Mouse (Mus musculus) spleen, adult 2 months (tissue): Measurements from ENCODE around the gene Gm29776. TPM values are rescaled to one million over a fixed set of nuclear protein-coding genes. Genes with fewer than 3 reads are reported as not detected.

Source experiments
- DNase-seq, 2 experiments: peaks; one replicate each; pipeline versions ENCODE4 v3.0.0 to v3.0.0-alpha.2; 2012 to 2021; ENCODE audit warnings: low spot score in 2 of 2, low read depth in 1 of 2
- H3K27ac ChIP-seq: fragments of 200-500 bp; 2 replicates; pipeline ENCODE4 v1.5.1; 2012; ENCODE audit warnings: low read length, inconsistent platforms; ENCODE audit not compliant: insufficient read depth
- H3K27me3 ChIP-seq: fragments of 200-500 bp; 2 replicates; pipeline ENCODE4 v1.6.1; 2012; ENCODE audit warnings: mild to moderate bottlenecking, moderate library complexity, low read length, inconsistent platforms; ENCODE audit not compliant: control insufficient read depth, insufficient read depth
- H3K36me3 ChIP-seq: fragments of 200-500 bp; 2 replicates; pipeline ENCODE4 v1.6.1; 2012; ENCODE audit warnings: mild to moderate bottlenecking, low read length, inconsistent platforms; ENCODE audit not compliant: control insufficient read depth, insufficient read depth
- H3K4me1 ChIP-seq: fragments of 200-500 bp; 2 replicates; pipeline ENCODE4 v1.6.1; 2011; ENCODE audit warnings: inconsistent platforms; ENCODE audit not compliant: control insufficient read depth, insufficient read depth, insufficient read length
- H3K4me3 ChIP-seq: fragments of 200-500 bp; 2 replicates; pipeline ENCODE4 v1.5.1; 2011; ENCODE audit warnings: mild to moderate bottlenecking, inconsistent platforms; ENCODE audit not compliant: insufficient read depth, insufficient read length; ENCODE audit errors: extremely low read depth
- CTCF ChIP-seq: fragments of 200-500 bp; IDR thresholded peaks from 2 replicates; pipeline ENCODE4 v1.5.1; 2011; ENCODE audit warnings: mild to moderate bottlenecking, inconsistent platforms; ENCODE audit not compliant: insufficient read depth, insufficient read length, insufficient replicate concordance; ENCODE audit errors: extremely low read depth
- POLR2A ChIP-seq: fragments of 200-500 bp; IDR thresholded peaks from 2 replicates; pipeline ENCODE4 v1.6.1; 2011; ENCODE audit warnings: low read depth, low read length, inconsistent platforms
- WGBS: fragments of 180-500 bp; shearing (Covaris S2); methylation state at CpG from one replicate; pipeline ENCODE4 v1.1.7; 2018; 5-methylcytosine and 5-hydroxymethylcytosine counted together
- polyA plus RNA-seq: library from polyadenylated mRNA; depleted of rRNA; stranded (reverse); fragments of >200 nt; gene quantifications from 2 replicates; pipeline ENCODE4 v1.2.3, GENCODE M21; 2012

The Gm29776 gene
- polyA plus RNA-seq, 1 experiment = 0.04 TPM

DNA sequence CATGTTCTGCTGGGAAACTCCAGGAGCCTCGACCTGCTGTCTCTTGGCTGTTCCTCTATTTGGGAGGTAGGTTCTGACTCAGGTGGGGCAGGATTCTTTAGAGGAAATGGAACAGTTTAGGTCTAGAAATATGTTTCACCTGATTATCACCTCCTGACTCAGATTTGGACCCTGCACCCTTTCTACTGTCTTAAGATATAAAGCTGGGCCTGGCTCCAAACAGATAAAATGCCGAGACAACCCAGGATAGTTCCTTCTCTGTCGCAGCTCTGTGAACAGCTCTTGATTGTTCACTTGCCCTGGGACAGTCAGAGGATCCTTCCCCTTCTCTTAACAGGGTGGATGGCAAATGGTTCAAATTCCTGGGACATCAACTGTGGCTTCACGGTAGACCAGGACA, 36.6 kb upstream of the Gm29776 start:
- DNase-seq = no peak
- no peak overlapping the region for H3K27ac ChIP-seq
- no peak overlapping the region for H3K4me3 ChIP-seq
- H3K4me1 ChIP-seq = no peaks in the 10 kb centered on the region
- WGBS = 68% methylated on average over 4 of the region's 4 CpGs
- H3K27me3 ChIP-seq = no peaks in the 10 kb centered on the region
- H3K36me3 ChIP-seq = no peaks in the 10 kb centered on the region
- TF ChIP-seq POLR2A = no peak
- TF ChIP-seq CTCF = no peak

DNA sequence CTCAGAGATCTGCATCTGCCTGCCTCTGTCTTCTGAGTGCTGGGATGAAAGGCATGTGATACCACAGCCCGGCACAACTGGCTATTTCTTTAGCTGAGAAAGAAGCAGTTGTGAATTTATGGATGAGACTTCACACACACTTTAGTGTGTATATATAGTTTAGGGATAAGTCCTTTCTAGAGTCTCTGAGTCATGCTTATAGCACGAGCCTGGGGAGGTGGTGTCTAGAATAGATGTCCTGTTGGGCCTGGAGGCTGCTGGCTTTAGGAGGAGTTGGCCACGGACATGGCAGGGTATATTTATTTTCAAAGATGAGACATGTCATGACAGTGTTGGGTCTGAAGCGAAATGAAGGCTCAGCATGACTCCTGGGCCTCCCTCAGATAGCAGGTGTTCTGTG, 35.4 kb upstream of the Gm29776 start:
- Histone ChIP-seq H3K36me3 (no peaks in the 10 kb centered on the region), H3K27me3 (no peaks in the 10 kb centered on the region), H3K27ac (no peak overlapping the region), H3K4me1 (no peaks in the 10 kb centered on the region), H3K4me3 (no peak overlapping the region)
- no peak for DNase-seq
- TF ChIP-seq POLR2A (no peak), CTCF (no peak)
- 83% methylated on average over 4 of the region's 4 CpGs for WGBS

DNA sequence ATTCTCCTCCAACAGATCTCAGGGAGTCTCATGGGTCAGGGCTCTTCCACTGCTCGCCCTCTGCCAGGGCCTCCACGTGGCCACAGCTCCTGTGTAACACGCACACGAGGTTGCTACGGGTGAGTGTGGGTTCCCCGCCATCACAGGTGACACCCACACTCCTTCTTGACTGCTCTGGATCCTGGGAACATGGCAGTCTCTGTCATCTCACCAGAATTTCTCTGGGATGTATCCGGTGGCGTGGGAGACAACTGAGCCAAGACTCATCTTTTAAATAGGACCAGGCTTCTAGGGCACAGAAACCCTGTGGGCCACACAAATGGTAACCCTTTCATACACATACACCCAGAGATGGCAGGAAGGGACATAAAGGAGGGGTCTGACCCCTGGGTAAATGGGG, 33.6 kb upstream of the Gm29776 start:
- Histone ChIP-seq H3K36me3 (no peaks in the 10 kb centered on the region), H3K27me3 (no peaks in the 10 kb centered on the region), H3K4me1 (no peaks in the 10 kb centered on the region), H3K4me3 (no peak overlapping the region), H3K27ac (no peak overlapping the region)
- WGBS = 89% methylated on average over 8 of the region's 8 CpGs
- TF ChIP-seq POLR2A (no peak), CTCF (no peak)
- no peak for DNase-seq

DNA sequence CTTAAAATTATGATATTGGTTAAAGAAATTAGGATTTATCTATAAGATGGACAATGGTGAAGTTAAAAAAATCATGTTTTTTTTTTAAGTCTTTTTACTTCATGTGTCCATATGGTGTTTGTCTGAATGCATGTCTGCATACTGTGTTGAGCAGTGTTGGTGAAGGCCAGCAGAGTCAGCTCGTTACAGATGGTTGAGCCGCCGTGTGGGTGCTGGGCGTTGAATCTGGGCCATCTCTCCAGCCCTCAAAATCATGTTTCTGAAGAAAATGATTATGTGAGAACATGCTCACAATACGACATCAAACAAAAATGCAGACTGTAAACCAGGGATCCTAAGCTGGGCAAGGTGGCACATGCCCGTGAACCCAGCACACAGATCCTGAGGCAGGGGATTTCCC, 31.7 kb upstream of the Gm29776 start:
- no peak for DNase-seq
- Histone ChIP-seq H3K27me3 (no peaks in the 10 kb centered on the region), H3K4me1 (no peaks in the 10 kb centered on the region), H3K36me3 (no peaks in the 10 kb centered on the region), H3K27ac (no peak overlapping the region), H3K4me3 (no peak overlapping the region)
- 91% methylated on average over 6 of the region's 6 CpGs for WGBS
- TF ChIP-seq CTCF (no peak), POLR2A (no peak)

- Histone ChIP-seq H3K4me3 (no peak overlapping the region), H3K27me3 (no peaks in the 10 kb centered on the region), H3K4me1 (no peaks in the 10 kb centered on the region), H3K36me3 (no peaks in the 10 kb centered on the region), H3K27ac (no peak overlapping the region)
- TF ChIP-seq CTCF = no peak
- no peak for TF ChIP-seq POLR2A
- no peak for DNase-seq
- 88% methylated on average over 13 of the region's 13 CpGs for WGBS
Measured at GRCm38 (mm10) chr14:54728823-54729653, 30.4 kb upstream of the Gm29776 start.

DNA sequence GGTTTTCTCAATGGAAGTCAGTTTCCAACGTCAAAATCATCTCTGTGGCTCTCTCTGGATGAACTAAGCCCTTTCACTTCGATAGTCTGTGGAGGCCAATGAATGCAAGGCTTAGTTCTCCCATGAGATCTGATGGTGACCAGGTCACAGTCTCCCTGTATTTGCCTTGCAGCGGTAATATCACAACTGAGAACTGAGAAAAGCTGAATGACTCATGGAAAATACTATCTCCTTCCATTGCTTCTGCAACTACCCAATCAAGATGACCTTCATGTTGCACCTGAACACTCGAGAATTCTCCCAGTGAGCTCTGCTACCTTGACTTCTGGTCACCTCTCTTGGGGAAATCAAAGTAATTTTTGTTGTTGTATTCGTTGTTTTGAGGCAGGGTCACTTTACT, 28.9 kb upstream of the Gm29776 start:
- Histone ChIP-seq H3K36me3 (no peaks in the 10 kb centered on the region), H3K4me3 (no peak overlapping the region), H3K27ac (no peak overlapping the region), H3K4me1 (no peaks in the 10 kb centered on the region), H3K27me3 (no peaks in the 10 kb centered on the region)
- TF ChIP-seq CTCF = no peak
- no peak for TF ChIP-seq POLR2A
- DNase-seq = no peak
- 81% methylated on average over 5 of the region's 5 CpGs for WGBS

GRCm38 (mm10) chr14:54724049-54724448, 25.4 kb upstream of the Gm29776 start:
- no peaks in the 10 kb centered on the region for H3K27me3 ChIP-seq
- no peak for DNase-seq
- TF ChIP-seq POLR2A = no peak
- no peak for TF ChIP-seq CTCF
- H3K27ac ChIP-seq = no peak overlapping the region
- no peaks in the 10 kb centered on the region for H3K4me1 ChIP-seq
- 38% methylated on average over 6 of the region's 6 CpGs for WGBS
- no peaks in the 10 kb centered on the region for H3K36me3 ChIP-seq
- no peak overlapping the region for H3K4me3 ChIP-seq
